Mouse (Mus musculus) bone marrow macrophage, adult 2 months (primary cell): Measurements from ENCODE around the gene Hsd3b6. TPM values are rescaled to one million over a fixed set of nuclear protein-coding genes. Genes with fewer than 3 reads are reported as not detected.
"Not testable (repeated sequence)": the region's sequence is repeated elsewhere in the genome, so short reads cannot be mapped to it uniquely, and the experiment has no call there.

ENCODE experiments used
- H3K27ac ChIP-seq: 2 replicates; pipeline ENCODE4 v1.5.1; 2012; ENCODE audit warnings: low read depth, low read length; ENCODE audit not compliant: insufficient read depth
- H3K4me1 ChIP-seq: 2 replicates; pipeline ENCODE4 v1.6.1; 2012; ENCODE audit warnings: low read length; ENCODE audit not compliant: control insufficient read depth, insufficient read depth
- H3K4me3 ChIP-seq: 2 replicates; pipeline ENCODE4 v1.5.1; 2012; ENCODE audit warnings: mild to moderate bottlenecking, low read length, moderate library complexity; ENCODE audit not compliant: insufficient read depth
- CTCF ChIP-seq: IDR thresholded peaks from 2 replicates; pipeline ENCODE4 v1.5.1; 2012; ENCODE audit warnings: low read depth, mild to moderate bottlenecking, low read length, moderate library complexity
- POLR2A ChIP-seq: IDR thresholded peaks from 2 replicates; pipeline ENCODE4 v1.6.1; 2012; ENCODE audit warnings: mild to moderate bottlenecking, low read depth, low read length, borderline replicate concordance
- polyA plus RNA-seq: library from polyadenylated mRNA; stranded (reverse); fragments of >200 nt; gene quantifications from 2 replicates; pipeline ENCODE4 v1.2.4, GENCODE M21; 2012; ENCODE audit not compliant: missing spikeins, insufficient read depth, insufficient read length

Hsd3b6 gene
- polyA plus RNA-seq, 1 experiment, result not detected

- H3K4me3 ChIP-seq, result no peak overlapping the region
- no peak overlapping the region for H3K27ac ChIP-seq
- no peak for TF ChIP-seq POLR2A
- no peak for TF ChIP-seq CTCF
- H3K4me1 ChIP-seq, result no peaks in the 10 kb centered on the region
These were observed 36.0 kb upstream of the Hsd3b6 start for GRCm38 (mm10) chr3:98850262-98850661.

DNA sequence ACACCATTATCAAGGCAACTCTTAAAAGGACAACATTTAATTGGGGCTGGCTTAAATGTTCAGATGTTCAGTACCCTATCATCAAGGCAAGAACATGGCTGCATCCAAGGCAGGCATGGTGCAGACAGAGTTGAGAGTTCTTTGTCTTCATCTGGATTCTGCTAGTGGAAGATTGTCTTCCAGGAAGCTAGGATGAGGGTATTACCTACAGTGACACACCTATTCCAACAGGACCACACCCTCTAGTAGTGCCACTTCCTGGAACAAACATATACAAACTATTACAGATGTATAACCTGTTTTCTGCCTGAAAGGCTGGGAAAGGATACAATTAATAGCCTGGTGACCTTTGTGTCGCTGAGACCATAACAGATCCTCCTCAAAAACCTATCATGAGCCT is 34.7 kb upstream of the Hsd3b6 start:
- Histone ChIP-seq H3K27ac (no peak overlapping the region), H3K4me3 (no peak overlapping the region)
- TF ChIP-seq CTCF (no peak), POLR2A (no peak)

DNA sequence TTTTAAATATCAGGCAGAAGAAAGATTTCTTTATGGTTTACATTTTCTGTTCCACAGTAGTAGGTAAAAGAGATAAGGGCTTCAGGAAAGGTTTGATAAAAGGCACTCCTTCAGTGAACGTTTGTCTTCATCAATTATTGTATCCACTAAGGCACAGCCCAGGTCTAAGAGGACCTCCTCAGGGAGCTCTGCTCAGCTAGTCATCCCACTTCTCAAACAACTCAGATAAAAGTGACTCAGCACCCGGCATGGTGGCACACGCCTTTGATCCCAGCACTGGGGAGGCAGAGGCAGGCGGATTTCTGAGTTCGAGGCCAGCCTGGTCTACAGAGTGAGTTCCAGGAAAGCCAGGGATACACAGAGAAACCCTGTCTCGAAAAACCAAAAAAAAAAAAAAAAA is 1.6 kb downstream of the Hsd3b6 start:
- H3K4me3 ChIP-seq, H3K27ac ChIP-seq, H3K4me1 ChIP-seq: not testable (repeated sequence)

More for the DNA sequence above, 34.7 kb upstream of the Hsd3b6 start:
- H3K4me1 ChIP-seq, result no peaks in the 10 kb centered on the region

GRCm38 (mm10) chr3:98805032-98805431 is 9.2 kb downstream of the Hsd3b6 start:
- not testable (repeated sequence) for H3K4me1 ChIP-seq, H3K4me3 ChIP-seq

DNA sequence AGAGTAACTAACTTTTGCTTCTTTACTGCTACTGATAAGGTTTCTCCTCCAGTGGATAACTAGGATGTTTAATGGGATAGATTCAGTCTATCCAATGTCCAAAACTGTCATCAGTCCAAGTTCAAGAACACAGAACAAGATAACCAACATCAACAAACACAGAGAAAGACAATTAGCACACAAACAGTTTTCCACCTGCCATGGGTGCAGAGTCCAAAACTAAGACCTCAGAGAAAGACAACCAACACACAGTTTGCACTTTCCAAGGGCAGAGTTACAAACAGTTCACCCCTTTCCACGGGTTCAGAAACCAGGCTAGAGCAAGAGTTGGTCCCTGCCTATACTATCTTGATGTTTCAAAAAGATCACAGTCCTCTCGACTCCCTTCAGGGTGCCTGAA is 27.7 kb downstream of the Hsd3b6 start:
- TF ChIP-seq POLR2A (no peak), CTCF (no peak)
- H3K4me3 ChIP-seq, result no peak overlapping the region
- H3K4me1 ChIP-seq, result no peaks in the 10 kb centered on the region
- H3K27ac ChIP-seq, result no peak overlapping the region

More at GRCm38 (mm10) chr3:98805032-98805431, 9.2 kb downstream of the Hsd3b6 start:
- not testable (repeated sequence) for H3K27ac ChIP-seq

DNA sequence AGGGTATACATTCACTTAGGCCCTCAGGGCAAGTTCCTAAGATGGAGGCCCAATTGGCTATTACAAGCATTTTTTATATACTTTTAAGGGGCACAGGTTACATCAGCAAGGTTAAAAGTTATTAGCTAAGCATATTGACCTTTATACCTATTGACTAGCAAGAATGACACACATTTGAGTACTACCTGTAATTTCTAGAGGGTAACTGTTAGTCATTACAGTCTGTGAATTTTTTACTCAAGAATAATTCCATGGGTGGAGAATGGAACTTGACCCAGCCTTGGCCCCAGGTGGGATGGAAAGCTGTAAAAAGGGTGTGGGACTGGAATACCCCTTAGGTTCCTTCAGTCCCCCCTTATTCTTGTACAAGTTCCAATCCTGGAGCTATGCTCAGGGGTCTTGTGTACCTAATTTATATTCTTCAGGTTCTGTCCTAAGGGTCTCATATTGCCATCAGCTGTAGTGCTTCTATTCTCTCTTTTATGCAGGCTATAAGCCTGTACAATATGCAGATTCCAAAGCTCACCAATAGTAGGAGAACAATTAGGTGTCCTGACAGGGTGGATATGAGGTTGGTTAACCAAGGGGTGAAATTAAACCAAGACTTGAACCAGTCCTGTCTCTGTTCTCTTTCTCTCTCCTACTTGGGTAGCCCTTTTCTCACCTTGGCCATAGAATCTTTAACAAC is 31.9 kb downstream of the Hsd3b6 start:
- H3K27ac ChIP-seq, result no peak overlapping the region
- H3K4me3 ChIP-seq, result no peak overlapping the region
- TF ChIP-seq CTCF, result no peak
- TF ChIP-seq POLR2A, result no peak
- H3K4me1 ChIP-seq, result no peaks in the 10 kb centered on the region

- no peak overlapping the region for H3K4me3 ChIP-seq
- TF ChIP-seq CTCF (no peak), POLR2A (no peak)
- no peak overlapping the region for H3K27ac ChIP-seq
- no peaks in the 10 kb centered on the region for H3K4me1 ChIP-seq
These were observed 33.3 kb downstream of the Hsd3b6 start for GRCm38 (mm10) chr3:98780921-98781320.

GRCm38 (mm10) chr3:98764155-98764554 is 50.1 kb downstream of the Hsd3b6 start:
- Histone ChIP-seq H3K4me1 (no peaks in the 10 kb centered on the region), H3K27ac (no peak overlapping the region), H3K4me3 (no peak overlapping the region)
- TF ChIP-seq CTCF (no peak), POLR2A (no peak)

- Histone ChIP-seq H3K4me1 (no peaks in the 10 kb centered on the region), H3K4me3 (no peak overlapping the region), H3K27ac (no peak overlapping the region)
- TF ChIP-seq POLR2A (no peak), CTCF (no peak)
These were observed 57.4 kb downstream of the Hsd3b6 start for GRCm38 (mm10) chr3:98756836-98757235.

Other genes with a start within 250 kb of the Hsd3b6 start
- not detected in 2 replicates for gene Gm10681, start 225.6 kb downstream of the Hsd3b6 start, polyA plus RNA-seq
- gene Hsd3b5, start 184.2 kb downstream of the Hsd3b6 start, polyA plus RNA-seq, result not detected in 2 replicates
- not detected in 2 replicates for gene Hsd3b2, start 89.9 kb downstream of the Hsd3b6 start, polyA plus RNA-seq
- not detected in 2 replicates for gene Hsd3b3, start 51.3 kb downstream of the Hsd3b6 start, polyA plus RNA-seq
- not detected in 2 replicates for gene Hsd3b1, start 45.4 kb upstream of the Hsd3b6 start, polyA plus RNA-seq
- gene Hao2, start 78.8 kb upstream of the Hsd3b6 start, polyA plus RNA-seq, result not detected in 2 replicates